20 mouse cellular contexts compared by ENCODE assay signal in the genomic region with DNA sequence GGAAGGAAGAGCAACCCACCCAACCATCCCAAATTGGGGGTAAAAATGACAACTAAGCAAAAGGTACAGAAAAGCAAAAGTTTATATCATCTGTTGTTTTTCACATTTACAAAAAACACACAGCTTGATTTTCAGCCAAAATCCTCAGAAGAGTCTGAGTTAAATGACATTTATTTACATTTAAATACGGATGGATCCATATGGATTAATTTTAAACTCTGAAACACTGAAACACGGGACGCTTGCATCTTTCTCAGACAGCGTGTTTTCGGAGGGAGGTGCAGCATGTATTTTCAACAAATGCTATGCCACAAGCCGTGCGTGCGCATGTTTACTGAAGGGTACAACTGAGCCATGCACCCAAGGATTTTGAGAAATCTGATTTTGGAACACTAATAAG.
DNase-seq lines count a peak whose midpoint lies in the region; ATAC-seq and TF ChIP-seq lines count a peak whose summit lies in the region.
"Had no signal": no experiment of that assay in that cellular context is flagged by ENCODE, and none has a peak within 500 bp of the region (broad histone marks: within the 10 kb centered on the region; RNA-seq: fewer than 3 reads in every experiment).

No protein-coding gene starts in this region.

- H3K27me3 ChIP-seq in forebrain, embryonic 14.5 days (replicated peaks; ENCODE audit: control insufficient read depth, insufficient read depth, low read length), result no peaks in the 10 kb centered on the region
- H3K27me3 ChIP-seq in forebrain, embryonic 10.5 days (ENCODE audit: poor library complexity, severe bottlenecking), result no peaks in the 10 kb centered on the region
- H3K27me3 ChIP-seq in forebrain, embryonic 16.5 days (replicated peaks; ENCODE audit: control insufficient read depth, insufficient read depth, low read length), result no peaks in the 10 kb centered on the region
- H3K27me3 ChIP-seq in forebrain, embryonic 12.5 days, result no peaks in the 10 kb centered on the region
- H3K27me3 ChIP-seq in Patski, result no peaks in the 10 kb centered on the region
- H3K27me3 ChIP-seq: embryonic facial prominence, embryonic 13.5 days; embryonic facial prominence, embryonic 15.5 days had no signal

- no peak overlapping the region for H3K4me3 ChIP-seq in forebrain, embryonic 14.5 days (ENCODE audit: low read depth, low read length)
- no peak overlapping the region for H3K4me3 ChIP-seq in forebrain, embryonic 10.5 days
- no peak overlapping the region for H3K4me3 ChIP-seq in forebrain, embryonic 16.5 days (replicated peaks; ENCODE audit: low read length)
- H3K4me3 ChIP-seq in forebrain, embryonic 12.5 days (replicated peaks), result no peak overlapping the region
- H3K4me3 ChIP-seq: embryonic facial prominence, embryonic 13.5 days; embryonic facial prominence, embryonic 15.5 days; erythroblast, embryonic 14.5 days had no signal

- H3K4me2 ChIP-seq in forebrain, embryonic 14.5 days (ENCODE audit: low read length), result no peak overlapping the region
- peak overlapping the region; percentile 5; the same call in 1 of the 2 replicates for H3K4me2 ChIP-seq in forebrain, embryonic 16.5 days (ENCODE audit: low read length)
- H3K4me2 ChIP-seq in forebrain, embryonic 12.5 days, result no peak overlapping the region
- H3K4me2 ChIP-seq: embryonic facial prominence, embryonic 13.5 days; embryonic facial prominence, embryonic 15.5 days had no signal

- peak; percentile 6; the same call in 1 of the 2 replicates for ATAC-seq in forebrain, embryonic 14.5 days
- no peak for ATAC-seq in forebrain, embryonic 16.5 days
- no peak for ATAC-seq in forebrain, embryonic 12.5 days (ENCODE audit: low FRiP score)
- ATAC-seq in Patski, result peak; percentile 15
- ATAC-seq: activated CD4-positive, CD25-positive, alpha-beta regulatory T cell, adult 4 months had no signal

- TF ChIP-seq CTCF in Patski (IDR thresholded peaks at IDR 0.05), result no peak
- TF ChIP-seq CTCF in brain, embryonic 14.5 days (IDR thresholded peaks at IDR 0.05; ENCODE audit: borderline replicate concordance, extremely low read depth, insufficient read depth, insufficient read length), result no peak

- H3K4me1 ChIP-seq in forebrain, embryonic 14.5 days (ENCODE audit: control insufficient read depth, insufficient read depth, low read length), result peaks cover 48% of the 10 kb centered on the region
- peaks cover 68% of the 10 kb centered on the region for H3K4me1 ChIP-seq in forebrain, embryonic 10.5 days
- peaks cover 61% of the 10 kb centered on the region for H3K4me1 ChIP-seq in forebrain, embryonic 16.5 days (replicated peaks; ENCODE audit: control insufficient read depth, insufficient read depth, low read length)
- peaks cover 53% of the 10 kb centered on the region for H3K4me1 ChIP-seq in forebrain, embryonic 12.5 days

- 74% methylated on average over 8 of the region's 8 CpGs for WGBS in forebrain, embryonic 14.5 days
- WGBS in forebrain, embryonic 10.5 days, result 93% methylated on average over 8 of the region's 8 CpGs
- 49% methylated on average over 8 of the region's 8 CpGs for WGBS in forebrain, embryonic 16.5 days
- WGBS in forebrain, embryonic 12.5 days, result 94% methylated on average over 8 of the region's 8 CpGs

- no peak for TF ChIP-seq POLR2A in brain, embryonic 14.5 days (IDR thresholded peaks at IDR 0.05; ENCODE audit: borderline replicate concordance, extremely low read depth, insufficient read depth, insufficient read length, poor library complexity, severe bottlenecking)

- CTCF ChIA-PET in Patski (lab: Charles Lee), result interaction anchor here (0.9 to 1.3 kb wide), 3 partner anchors 52 to 107 kb away, joined by 3 to 4 read pairs (median 3); no protein-coding TSS in a partner anchor

- no peak overlapping the region for H3K27ac ChIP-seq in forebrain, embryonic 14.5 days (ENCODE audit: low read depth, low read length)
- no peak overlapping the region for H3K27ac ChIP-seq in forebrain, embryonic 10.5 days
- peak overlapping the region; percentile 16; the same call in 1 of the 2 replicates for H3K27ac ChIP-seq in forebrain, embryonic 16.5 days (ENCODE audit: low read length)
- no peak overlapping the region for H3K27ac ChIP-seq in forebrain, embryonic 12.5 days
- H3K27ac ChIP-seq: embryonic facial prominence, embryonic 13.5 days; embryonic facial prominence, embryonic 15.5 days had no signal

- H3K36me3 ChIP-seq in forebrain, embryonic 14.5 days (ENCODE audit: control insufficient read depth, insufficient read depth, low read length), result no peaks in the 10 kb centered on the region
- H3K36me3 ChIP-seq in forebrain, embryonic 10.5 days (replicated peaks), result peaks cover 17% of the 10 kb centered on the region
- no peaks in the 10 kb centered on the region for H3K36me3 ChIP-seq in forebrain, embryonic 16.5 days (ENCODE audit: control insufficient read depth, insufficient read depth)
- H3K36me3 ChIP-seq in forebrain, embryonic 12.5 days (replicated peaks), result no peaks in the 10 kb centered on the region
- H3K36me3 ChIP-seq: embryonic facial prominence, embryonic 15.5 days had no signal

- POLR2A ChIA-PET in Patski (lab: Charles Lee), result no interaction called here

- H3K9me3 ChIP-seq in forebrain, embryonic 14.5 days (replicated peaks; ENCODE audit: control insufficient read depth, low read length), result no peaks in the 10 kb centered on the region
- no peaks in the 10 kb centered on the region for H3K9me3 ChIP-seq in forebrain, embryonic 10.5 days
- H3K9me3 ChIP-seq in forebrain, embryonic 16.5 days (ENCODE audit: control insufficient read depth, low read length), result no peaks in the 10 kb centered on the region
- H3K9me3 ChIP-seq in forebrain, embryonic 12.5 days, result no peaks in the 10 kb centered on the region
- H3K9me3 ChIP-seq: embryonic facial prominence, embryonic 13.5 days; embryonic facial prominence, embryonic 15.5 days had no signal

- in situ Hi-C loops in Patski (cut with MboI; ENCODE audit: low pct_unique_long_range_greater_than_20kb), result no loop called here

- DNase-seq in forebrain, embryonic 14.5 days (ENCODE audit: low spot score), result peak; percentile 64
- no peak for DNase-seq in forebrain, embryonic 10.5 days (ENCODE audit: extremely low spot score, low spot score)
- no peak for DNase-seq in Patski (ENCODE audit: low read depth, low spot score)
- peak; percentile 57 for DNase-seq in brain, embryonic 14.5 days (ENCODE audit: low read depth)
- no peak for DNase-seq in lung, postnatal 10 days
- DNase-seq: adrenal gland, adult 8-10 months; adrenal gland, postnatal 14 days; adrenal gland, postnatal 36 days; cerebellum, adult 11 months; cerebellum, adult 18-20 months; cerebellum, adult 8-10 months; cerebellum, postnatal 14 days; cerebellum, postnatal 36 days; embryo, embryonic 11 days had no signal

- no peak overlapping the region for H3K9ac ChIP-seq in forebrain, embryonic 14.5 days (ENCODE audit: low read length)
- no peak overlapping the region for H3K9ac ChIP-seq in forebrain, embryonic 16.5 days (replicated peaks; ENCODE audit: low read depth, low read length)
- H3K9ac ChIP-seq in forebrain, embryonic 12.5 days, result no peak overlapping the region
- H3K9ac ChIP-seq: embryonic facial prominence, embryonic 13.5 days; embryonic facial prominence, embryonic 15.5 days had no signal

Comparison
In these comparisons a context has a peak if more than half of its experiments do, and no peak if none do; other contexts are left out.
1. ATAC-seq: peak in forebrain, embryonic 14.5 days (single experiment) and Patski (single experiment); none in forebrain, embryonic 16.5 days (single experiment) and forebrain, embryonic 12.5 days (single experiment).
2. DNase-seq: peak in forebrain, embryonic 14.5 days (single experiment) and brain, embryonic 14.5 days (single experiment); none in forebrain, embryonic 10.5 days (single experiment), Patski (single experiment) and lung, postnatal 10 days (single experiment).